Mouse (Mus musculus): Measurements from ENCODE around the gene Mpped1. TPM values are rescaled to one million over a fixed set of nuclear protein-coding genes. Genes with fewer than 3 reads are reported as not detected.

Mpped1 gene
- polyA plus RNA-seq (2014; fragmentation: Nextera tagmentation; extraction: Ambion mirVana): 1.4 and 1.8 TPM in 2 replicates

- 0 out of 2 replicates have a peak, but pooled peaks have one; percentile 42 for ATAC-seq (ENCODE audit: insufficient number of reproducible peaks, insufficient read depth, low FRiP score, low read depth)
- Histone ChIP-seq H3K9me3 (ENCODE audit: control insufficient read depth, low read depth, low read length) (no peaks in the 10 kb centered on the region), H3K4me3 (ENCODE audit: low read depth, low read length) (peak within 1 kb of the TSS; percentile 38), H3K36me3 (ENCODE audit: control insufficient read depth, insufficient read depth, low read length) (no peaks in the 10 kb centered on the region), H3K27me3 (ENCODE audit: control insufficient read depth, insufficient read depth, low read length) (peaks cover 31% of the 10 kb centered on the region), H3K27ac (ENCODE audit: low read length) (no peak within 1 kb of the TSS), H3K9ac (replicated peaks; ENCODE audit: low read depth, low read length) (0 out of 2 replicates have a peak within 1 kb of the TSS, but pooled peaks have one; percentile 18), H3K4me2 (replicated peaks; ENCODE audit: low read depth, low read length) (peak within 1 kb of the TSS; percentile 88), H3K4me1 (ENCODE audit: control insufficient read depth, insufficient read depth, low read length) (no peaks in the 10 kb centered on the region)
- 4% methylated on average over 17 of the region's 37 CpGs for WGBS
These were observed at the start of gene Mpped1 for GRCm38 (mm10) chr15:83779387-83779786. TSS of gene Mpped1 (plus strand) at chr15:83779467.

GRCm38 (mm10) chr15:83740676-83741422 is 38.4 kb upstream of the Mpped1 start:
- peaks cover 10% of the 10 kb centered on the region; the same call in 1 of the 2 replicates for H3K4me1 ChIP-seq (ENCODE audit: control insufficient read depth, insufficient read depth, low read length)
- 21% methylated on average over 21 of the region's 21 CpGs for WGBS
- ATAC-seq (ENCODE audit: insufficient number of reproducible peaks, insufficient read depth, low FRiP score, low read depth): no peak
- H3K27ac ChIP-seq (ENCODE audit: low read length): peak overlapping the region; percentile 17; the same call in 1 of the 2 replicates
- no peak overlapping the region for H3K9ac ChIP-seq (replicated peaks; ENCODE audit: low read depth, low read length)
- H3K4me3 ChIP-seq (ENCODE audit: low read depth, low read length): no peak overlapping the region
- no peaks in the 10 kb centered on the region for H3K36me3 ChIP-seq (ENCODE audit: control insufficient read depth, insufficient read depth, low read length)
- H3K27me3 ChIP-seq (ENCODE audit: control insufficient read depth, insufficient read depth, low read length): no peaks in the 10 kb centered on the region
- no peak overlapping the region for H3K4me2 ChIP-seq (replicated peaks; ENCODE audit: low read depth, low read length)
- no peaks in the 10 kb centered on the region for H3K9me3 ChIP-seq (ENCODE audit: control insufficient read depth, low read depth, low read length)

GRCm38 (mm10) chr15:83742018-83742417 is 37.2 kb upstream of the Mpped1 start:
- no peak overlapping the region for H3K4me3 ChIP-seq (ENCODE audit: low read depth, low read length)
- H3K4me1 ChIP-seq (ENCODE audit: control insufficient read depth, insufficient read depth, low read length): peaks cover 10% of the 10 kb centered on the region; the same call in 1 of the 2 replicates
- H3K36me3 ChIP-seq (ENCODE audit: control insufficient read depth, insufficient read depth, low read length): no peaks in the 10 kb centered on the region
- H3K27me3 ChIP-seq (ENCODE audit: control insufficient read depth, insufficient read depth, low read length): no peaks in the 10 kb centered on the region
- WGBS: 88% methylated on average over 1 of the region's 1 CpGs
- H3K4me2 ChIP-seq (replicated peaks; ENCODE audit: low read depth, low read length): no peak overlapping the region
- ATAC-seq (ENCODE audit: insufficient number of reproducible peaks, insufficient read depth, low FRiP score, low read depth): no peak
- H3K27ac ChIP-seq (ENCODE audit: low read length): no peak overlapping the region
- no peaks in the 10 kb centered on the region for H3K9me3 ChIP-seq (ENCODE audit: control insufficient read depth, low read depth, low read length)
- no peak overlapping the region for H3K9ac ChIP-seq (replicated peaks; ENCODE audit: low read depth, low read length)

- H3K4me2 ChIP-seq (replicated peaks; ENCODE audit: low read depth, low read length): no peak overlapping the region
- no peaks in the 10 kb centered on the region for H3K36me3 ChIP-seq (ENCODE audit: control insufficient read depth, insufficient read depth, low read length)
- peaks cover 4% of the 10 kb centered on the region; the same call in 1 of the 2 replicates for H3K4me1 ChIP-seq (ENCODE audit: control insufficient read depth, insufficient read depth, low read length)
- 43% methylated on average over 16 of the region's 16 CpGs for WGBS
- H3K27me3 ChIP-seq (ENCODE audit: control insufficient read depth, insufficient read depth, low read length): no peaks in the 10 kb centered on the region
- H3K4me3 ChIP-seq (ENCODE audit: low read depth, low read length): no peak overlapping the region
- H3K27ac ChIP-seq (ENCODE audit: low read length): no peak overlapping the region
- H3K9me3 ChIP-seq (ENCODE audit: control insufficient read depth, low read depth, low read length): no peaks in the 10 kb centered on the region
- no peak overlapping the region for H3K9ac ChIP-seq (replicated peaks; ENCODE audit: low read depth, low read length)
- ATAC-seq (ENCODE audit: insufficient number of reproducible peaks, insufficient read depth, low FRiP score, low read depth): no peak
These were observed 33.0 kb upstream of the Mpped1 start for GRCm38 (mm10) chr15:83746311-83746710.

GRCm38 (mm10) chr15:83748986-83749385 is 30.3 kb upstream of the Mpped1 start:
- ATAC-seq (ENCODE audit: insufficient number of reproducible peaks, insufficient read depth, low FRiP score, low read depth): no peak
- Histone ChIP-seq H3K9me3 (ENCODE audit: control insufficient read depth, low read depth, low read length) (no peaks in the 10 kb centered on the region), H3K4me1 (ENCODE audit: control insufficient read depth, insufficient read depth, low read length) (no peaks in the 10 kb centered on the region), H3K27me3 (ENCODE audit: control insufficient read depth, insufficient read depth, low read length) (no peaks in the 10 kb centered on the region), H3K27ac (ENCODE audit: low read length) (no peak overlapping the region), H3K36me3 (ENCODE audit: control insufficient read depth, insufficient read depth, low read length) (no peaks in the 10 kb centered on the region), H3K9ac (replicated peaks; ENCODE audit: low read depth, low read length) (no peak overlapping the region), H3K4me3 (ENCODE audit: low read depth, low read length) (no peak overlapping the region), H3K4me2 (replicated peaks; ENCODE audit: low read depth, low read length) (no peak overlapping the region)
- 79% methylated on average over 6 of the region's 6 CpGs for WGBS

- no peak overlapping the region for H3K9ac ChIP-seq (replicated peaks; ENCODE audit: low read depth, low read length)
- WGBS: 56% methylated on average over 9 of the region's 9 CpGs
- no peak for ATAC-seq (ENCODE audit: insufficient number of reproducible peaks, insufficient read depth, low FRiP score, low read depth)
These were observed 29.8 kb upstream of the Mpped1 start for GRCm38 (mm10) chr15:83749436-83749835.

GRCm38 (mm10) chr15:83756742-83757141 is 22.5 kb upstream of the Mpped1 start:
- no peak overlapping the region for H3K27ac ChIP-seq (ENCODE audit: low read length)
- no peaks in the 10 kb centered on the region for H3K27me3 ChIP-seq (ENCODE audit: control insufficient read depth, insufficient read depth, low read length)
- H3K4me3 ChIP-seq (ENCODE audit: low read depth, low read length): no peak overlapping the region
- ATAC-seq (ENCODE audit: insufficient number of reproducible peaks, insufficient read depth, low FRiP score, low read depth): no peak
- H3K36me3 ChIP-seq (ENCODE audit: control insufficient read depth, insufficient read depth, low read length): no peaks in the 10 kb centered on the region
- no peaks in the 10 kb centered on the region for H3K9me3 ChIP-seq (ENCODE audit: control insufficient read depth, low read depth, low read length)
- no peak overlapping the region for H3K9ac ChIP-seq (replicated peaks; ENCODE audit: low read depth, low read length)
- WGBS: 16% methylated on average over 9 of the region's 9 CpGs
- H3K4me1 ChIP-seq (ENCODE audit: control insufficient read depth, insufficient read depth, low read length): no peaks in the 10 kb centered on the region
- H3K4me2 ChIP-seq (replicated peaks; ENCODE audit: low read depth, low read length): no peak overlapping the region

More at GRCm38 (mm10) chr15:83749436-83749835, 29.8 kb upstream of the Mpped1 start:
- Histone ChIP-seq H3K27me3 (ENCODE audit: control insufficient read depth, insufficient read depth, low read length) (no peaks in the 10 kb centered on the region), H3K4me2 (replicated peaks; ENCODE audit: low read depth, low read length) (no peak overlapping the region), H3K36me3 (ENCODE audit: control insufficient read depth, insufficient read depth, low read length) (no peaks in the 10 kb centered on the region), H3K4me3 (ENCODE audit: low read depth, low read length) (no peak overlapping the region), H3K9me3 (ENCODE audit: control insufficient read depth, low read depth, low read length) (no peaks in the 10 kb centered on the region), H3K4me1 (ENCODE audit: control insufficient read depth, insufficient read depth, low read length) (no peaks in the 10 kb centered on the region), H3K27ac (ENCODE audit: low read length) (no peak overlapping the region)

GRCm38 (mm10) chr15:83758958-83759357 is 20.3 kb upstream of the Mpped1 start:
- 12% methylated on average over 4 of the region's 4 CpGs for WGBS
- Histone ChIP-seq H3K9ac (replicated peaks; ENCODE audit: low read depth, low read length) (no peak overlapping the region), H3K4me1 (ENCODE audit: control insufficient read depth, insufficient read depth, low read length) (no peaks in the 10 kb centered on the region), H3K36me3 (ENCODE audit: control insufficient read depth, insufficient read depth, low read length) (no peaks in the 10 kb centered on the region), H3K4me2 (replicated peaks; ENCODE audit: low read depth, low read length) (no peak overlapping the region), H3K27me3 (ENCODE audit: control insufficient read depth, insufficient read depth, low read length) (no peaks in the 10 kb centered on the region), H3K4me3 (ENCODE audit: low read depth, low read length) (no peak overlapping the region), H3K9me3 (ENCODE audit: control insufficient read depth, low read depth, low read length) (no peaks in the 10 kb centered on the region), H3K27ac (ENCODE audit: low read length) (no peak overlapping the region)
- ATAC-seq (ENCODE audit: insufficient number of reproducible peaks, insufficient read depth, low FRiP score, low read depth): no peak

Measured in stomach, embryonic 14.5 days (tissue).